Mouse (Mus musculus) CD4-positive, CD25-positive, alpha-beta regulatory T cell, adult 2 months (primary cell): ENCODE measurements around the gene Il1rapl1.

Source experiments
- DNase-seq: peaks from one replicate; pipeline ENCODE4 v3.0.0-alpha.2; 2012; ENCODE audit warnings: low read depth, low spot score

The Il1rapl1 gene

DNA sequence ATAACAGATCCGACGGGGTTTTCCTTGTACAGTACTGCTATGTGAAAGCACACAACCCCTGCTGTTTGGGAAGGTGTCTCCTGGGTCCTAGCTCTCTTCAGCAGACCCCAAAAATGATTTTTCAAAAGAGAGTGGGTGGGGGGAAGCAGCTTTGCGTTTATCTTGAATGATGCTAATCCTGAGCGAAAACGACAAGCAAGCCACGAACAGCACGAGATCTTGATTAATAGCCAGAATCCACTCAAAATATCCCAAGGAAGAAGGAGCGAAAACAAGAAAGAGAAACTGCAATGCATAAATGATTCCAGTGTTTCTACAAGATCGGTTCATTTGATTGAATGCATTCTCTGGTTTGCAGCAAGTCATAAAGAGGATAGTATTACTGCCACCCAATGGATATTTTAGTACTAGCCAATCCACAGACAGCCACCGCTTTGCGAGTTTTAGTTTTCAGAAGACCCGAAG lies at the start of gene Il1rapl1:
Gene Il1rapl1, minus strand, starts transcription at position 37 of the 465 bp plus-strand sequence.
- DNase-seq, result no peak

- no peak for DNase-seq
Measured at GRCm38 (mm10) chrX:88158037-88158436, 42.6 kb upstream of the Il1rapl1 start.

GRCm38 (mm10) chrX:88125612-88126011 lies 10.2 kb upstream of the Il1rapl1 start:
- DNase-seq, result no peak

GRCm38 (mm10) chrX:88120070-88120469 lies 4.6 kb upstream of the Il1rapl1 start:
- no peak for DNase-seq

DNA sequence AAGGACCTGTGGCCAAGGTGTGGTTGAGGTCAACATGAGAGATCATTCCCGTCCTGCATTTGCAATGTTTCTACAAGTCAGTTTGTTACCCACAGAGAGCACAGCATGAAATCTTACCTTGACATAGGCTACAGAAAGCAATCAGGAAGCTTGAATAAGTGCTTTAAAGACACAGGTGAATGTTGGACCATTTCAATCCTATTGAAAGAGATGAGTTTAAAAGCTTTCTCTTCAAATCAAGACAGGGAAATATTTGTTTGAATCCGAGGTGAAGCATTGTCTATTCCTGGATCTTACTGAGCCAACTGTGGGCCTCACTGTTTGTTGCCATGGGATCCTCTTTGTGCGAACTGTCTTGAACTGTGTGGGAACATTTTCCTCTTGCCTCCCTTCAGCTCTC lies 2.4 kb upstream of the Il1rapl1 start:
- DNase-seq, result no peak

GRCm38 (mm10) chrX:88116326-88116725 lies 881 bp upstream of the Il1rapl1 start:
- no peak for DNase-seq

GRCm38 (mm10) chrX:88113561-88113960 lies 1.9 kb downstream of the Il1rapl1 start:
- no peak for DNase-seq

- DNase-seq, result no peak
Measured at GRCm38 (mm10) chrX:88112254-88112653, 3.2 kb downstream of the Il1rapl1 start.

- DNase-seq, result no peak
Measured at GRCm38 (mm10) chrX:88109733-88110132, 5.7 kb downstream of the Il1rapl1 start.

- DNase-seq, result no peak
Measured at GRCm38 (mm10) chrX:88093936-88094569, 21.4 kb downstream of the Il1rapl1 start.

DNA sequence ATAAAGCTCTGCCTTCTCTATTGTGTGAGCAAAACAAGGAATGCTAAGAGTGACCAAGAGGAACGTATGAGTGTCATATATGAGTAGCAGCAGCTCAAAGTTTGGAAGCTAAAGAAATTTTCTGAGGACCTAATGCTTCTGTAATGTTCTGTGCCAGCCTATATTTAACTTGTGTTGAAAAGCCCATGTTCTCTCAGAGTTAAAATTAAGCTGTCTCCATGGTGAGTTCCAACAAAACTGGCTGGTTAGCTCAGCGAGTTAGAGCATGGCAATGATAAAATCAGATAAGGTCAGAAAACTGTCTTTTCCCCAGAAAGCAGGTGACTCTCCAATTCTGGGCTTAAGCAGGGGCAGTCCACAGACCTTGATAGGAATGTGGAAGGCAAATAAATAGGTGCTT lies 25.6 kb downstream of the Il1rapl1 start:
- DNase-seq, result no peak

DNA sequence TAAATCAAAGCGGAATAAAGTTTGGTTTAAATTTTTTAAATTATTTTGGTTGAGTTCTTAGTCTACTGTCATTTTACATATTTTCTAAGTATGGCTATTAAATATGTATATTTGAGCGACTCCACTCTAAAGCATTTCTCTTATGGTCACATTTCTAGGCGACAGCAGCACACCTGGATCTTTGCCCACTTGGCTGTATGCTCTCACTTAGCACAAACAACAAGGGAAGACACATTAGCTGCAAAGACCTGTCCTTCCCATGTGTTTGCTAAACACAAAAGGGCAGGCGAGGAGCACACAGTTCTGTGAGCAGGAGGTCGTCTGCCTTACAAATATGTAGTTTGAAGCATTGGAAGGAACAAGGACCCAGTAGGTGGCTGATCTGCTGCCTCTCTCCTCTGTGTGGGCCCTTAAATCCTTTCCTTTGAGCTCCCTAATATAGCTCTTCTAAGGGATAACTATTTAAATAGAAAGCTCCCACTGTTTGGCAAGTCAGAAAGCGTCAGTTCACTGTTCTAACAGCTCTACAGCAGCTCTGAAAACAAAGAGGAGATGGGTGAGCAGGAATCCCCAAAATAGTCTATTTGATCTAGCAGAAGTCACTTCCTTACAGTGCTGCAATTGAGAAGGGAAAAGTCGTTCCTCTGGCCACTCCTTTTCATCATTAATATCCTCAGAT lies 42.6 kb downstream of the Il1rapl1 start:
- DNase-seq, result no peak

GRCm38 (mm10) chrX:88070368-88070767 lies 45.1 kb downstream of the Il1rapl1 start:
- DNase-seq, result no peak

GRCm38 (mm10) chrX:88043556-88043955 lies 71.9 kb downstream of the Il1rapl1 start:
- DNase-seq, result no peak

DNA sequence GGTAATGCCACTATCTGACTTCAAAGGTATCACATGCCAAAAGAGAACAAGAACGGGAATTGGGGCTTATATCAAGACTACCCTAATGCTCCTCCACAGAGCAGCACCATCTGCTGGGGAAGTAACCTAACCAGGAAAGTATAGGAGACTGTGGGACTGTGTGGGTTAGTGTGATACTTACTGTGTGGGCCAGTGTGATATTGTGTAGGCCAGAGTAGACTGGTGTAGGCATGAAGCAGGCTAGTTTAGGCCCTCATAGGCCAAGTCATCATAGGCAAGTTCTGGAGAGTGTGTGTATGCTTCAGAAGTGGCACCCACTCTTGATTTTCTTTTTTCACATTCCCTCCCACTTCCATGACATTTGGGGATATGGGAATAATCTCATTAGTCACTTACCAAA lies 76.5 kb downstream of the Il1rapl1 start:
- no peak for DNase-seq

DNA sequence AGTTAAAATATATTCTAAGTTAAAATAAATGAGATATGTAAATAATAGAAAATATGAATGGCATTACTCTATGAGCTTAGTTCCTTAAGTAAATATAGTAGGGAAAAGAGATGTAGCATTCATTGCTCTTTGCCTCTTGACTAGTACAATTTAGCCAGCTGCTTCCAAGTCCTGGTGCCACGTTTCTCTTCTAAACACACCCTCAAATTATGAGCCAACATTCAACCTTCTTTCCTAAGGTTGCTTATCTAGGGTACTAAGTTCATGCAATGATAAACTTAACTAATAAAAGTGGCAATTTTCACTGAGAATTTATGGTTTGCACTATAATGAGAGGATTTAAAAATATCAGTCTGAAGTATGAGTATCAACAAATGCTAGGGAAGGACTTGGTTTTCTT lies 218.3 kb downstream of the Il1rapl1 start:
- DNase-seq, result no peak

- no peak for DNase-seq
Measured at GRCm38 (mm10) chrX:87891916-87892315, 223.5 kb downstream of the Il1rapl1 start.

DNA sequence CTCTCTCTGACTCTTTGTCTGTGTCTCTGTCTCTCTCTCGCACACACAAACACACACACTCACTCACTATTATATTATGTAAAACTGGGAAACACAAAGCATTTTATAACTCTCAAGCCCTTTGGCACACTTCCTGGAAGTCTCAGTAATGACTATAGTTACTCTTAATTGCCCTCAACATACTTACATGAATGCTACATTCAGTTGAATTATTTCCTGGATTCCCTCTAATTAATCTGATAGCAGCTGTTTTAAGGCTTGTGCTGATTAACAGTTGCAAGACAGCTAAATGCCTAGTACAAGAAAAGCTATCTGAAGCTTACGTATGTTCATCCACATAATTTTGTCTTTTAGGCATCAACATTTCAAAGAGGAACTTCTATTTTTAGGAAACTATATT lies 261.3 kb downstream of the Il1rapl1 start:
- no peak for DNase-seq

DNA sequence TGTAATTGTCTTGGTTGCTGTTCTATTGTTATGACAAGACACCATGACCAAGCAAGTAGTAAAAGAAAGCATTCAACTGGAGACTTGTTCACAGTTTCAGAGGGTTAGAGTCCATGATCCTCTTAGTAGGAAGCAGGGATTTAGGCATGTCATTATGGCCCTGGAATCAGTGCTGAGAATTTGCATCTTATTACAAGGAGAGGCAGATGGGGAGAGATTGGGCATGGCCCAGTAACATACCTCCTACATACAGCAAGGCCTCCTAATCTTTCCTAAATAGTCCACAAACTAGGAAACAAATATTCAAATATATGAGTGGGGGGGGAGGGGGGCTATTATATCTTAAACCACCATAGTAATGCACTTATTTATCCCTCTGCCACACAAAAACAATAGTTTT lies 301.6 kb downstream of the Il1rapl1 start:
- DNase-seq, result no peak

DNA sequence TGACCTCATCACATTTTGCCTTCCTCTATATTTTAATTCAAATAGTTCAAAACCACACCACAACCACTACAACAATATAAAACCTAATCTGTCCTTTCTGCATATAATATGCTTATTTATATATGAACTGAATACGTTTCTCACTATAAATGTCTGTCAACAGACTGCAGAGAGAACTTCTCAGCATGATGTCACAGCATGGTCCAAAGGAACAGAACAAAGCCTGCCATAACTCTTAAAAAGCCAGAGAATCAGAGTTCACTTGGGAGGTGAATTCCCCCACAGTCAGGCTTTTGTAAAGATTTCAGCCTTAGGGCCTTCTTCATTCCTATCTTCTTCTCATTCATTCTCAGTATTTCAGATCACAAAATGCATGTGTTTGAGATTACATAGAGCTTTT lies 307.7 kb downstream of the Il1rapl1 start:
- no peak for DNase-seq

DNA sequence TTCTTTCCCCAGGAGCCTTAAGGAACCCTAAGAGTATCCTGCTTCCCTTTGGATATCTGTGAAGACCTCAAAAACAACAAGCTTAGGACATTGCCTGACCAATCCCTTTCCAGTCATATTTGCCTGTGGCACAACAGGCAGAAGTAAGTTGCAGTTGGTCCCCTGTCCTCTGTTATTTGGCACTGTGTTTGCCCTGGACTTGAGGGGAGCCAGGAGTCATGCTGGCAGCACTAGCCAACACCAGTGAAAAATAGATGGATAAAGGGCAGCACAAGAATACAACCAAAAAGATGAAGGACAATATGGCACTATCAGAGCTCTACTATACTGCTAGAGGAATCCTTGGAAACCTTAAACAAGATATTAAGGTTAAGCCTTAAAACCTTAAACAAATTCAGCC lies 322.4 kb downstream of the Il1rapl1 start:
- no peak for DNase-seq

DNA sequence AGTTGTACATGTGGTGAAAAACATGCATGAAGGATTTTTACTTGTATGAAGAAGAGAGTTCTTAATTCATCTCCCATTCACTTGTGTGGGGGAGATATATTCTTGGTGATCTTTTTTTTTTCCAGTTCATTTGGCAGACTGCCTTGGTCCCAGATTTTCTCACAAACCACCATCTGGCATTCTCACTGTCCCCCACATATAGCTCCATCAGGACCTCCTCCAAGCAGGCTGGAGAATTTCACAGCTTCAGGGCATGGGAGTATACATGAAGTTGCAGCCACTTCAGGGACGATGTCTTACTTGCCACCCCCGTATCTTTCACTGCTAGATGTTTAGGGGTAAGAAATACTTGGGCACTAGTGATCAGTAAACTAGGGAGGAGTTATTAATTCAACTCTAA lies 404.9 kb downstream of the Il1rapl1 start:
- DNase-seq, result no peak

GRCm38 (mm10) chrX:87663856-87664255 lies 451.6 kb downstream of the Il1rapl1 start:
- no peak for DNase-seq
